In genomic region chrX:140406501-140406900, GRCm38 (mm10) we compare ENCODE assay signal across 11 mouse cellular contexts. TPM values are rescaled to one million over a fixed set of nuclear protein-coding genes. Genes with fewer than 3 reads are reported as not detected.
A peak's percentile ranks its signal among the peaks of the same experiment; 100 is the strongest.
DNase-seq lines count a peak whose midpoint lies in the region; ATAC-seq and TF ChIP-seq lines count a peak whose summit lies in the region.
"Had no signal": no experiment of that assay in that cellular context is flagged by ENCODE, and none has a peak within 500 bp of the region (broad histone marks: within the 10 kb centered on the region; RNA-seq: fewer than 3 reads in every experiment).

No protein-coding gene starts in this region.

- H3K9ac ChIP-seq in CH12.LX (ENCODE audit: insufficient read depth, low read depth), result no peak overlapping the region
- H3K9ac ChIP-seq in kidney, embryonic 15.5 days, result no peak overlapping the region
- H3K9ac ChIP-seq in liver, postnatal 0 days (replicated peaks), result no peak overlapping the region
- H3K9ac ChIP-seq: neural tube, embryonic 13.5 days had no signal

- H3K27ac ChIP-seq in CH12.LX (ENCODE audit: insufficient read depth, low read depth), result no peak overlapping the region
- H3K27ac ChIP-seq in kidney, embryonic 15.5 days, result no peak overlapping the region
- no peak overlapping the region for H3K27ac ChIP-seq in liver, postnatal 0 days (ENCODE audit: low read depth)
- H3K27ac ChIP-seq in layer of hippocampus, adult 2 months, result no peak overlapping the region
- H3K27ac ChIP-seq: neural tube, embryonic 13.5 days had no signal

- in situ Hi-C loops in CH12.LX (cut with MboI; ENCODE audit: low pct_ligation_motif_present, low pct_unique_long_range_greater_than_20kb, low sequenced_read_pairs), result no loop called here

- TF ChIP-seq EP300 in CH12.LX (IDR thresholded peaks at IDR 0.05; ENCODE audit: low read length), result no peak
- TF ChIP-seq EP300 in liver, postnatal 0 days (IDR thresholded peaks at IDR 0.05; ENCODE audit: low read depth), result no peak

- DNase-seq in CH12.LX (ENCODE audit: extremely low read depth) (peak; percentile 49), R1 (ENCODE audit: low read depth, low spot score) (peak; percentile 81)
- peak; percentile 22 for DNase-seq in liver, postnatal 0 days
- DNase-seq in layer of hippocampus, adult 2 months (ENCODE audit: low spot score in 2 of 2), result no peak
- no peak for DNase-seq in urinary bladder, adult 2 months (ENCODE audit: low spot score)
- no peak for DNase-seq in layer of hippocampus, adult 9-10 months (ENCODE audit: low spot score)
- no peak for DNase-seq in layer of hippocampus, postnatal 14 days (ENCODE audit: low spot score in 2 of 2)
- DNase-seq: gastrocnemius, postnatal 10 days; thymus, postnatal 36 days had no signal

- H3K27me3 ChIP-seq in CH12.LX (replicated peaks), result no peaks in the 10 kb centered on the region
- peaks cover 42% of the 10 kb centered on the region for H3K27me3 ChIP-seq in kidney, embryonic 15.5 days
- no peaks in the 10 kb centered on the region; the same call in 1 of the 2 replicates for H3K27me3 ChIP-seq in liver, postnatal 0 days (ENCODE audit: insufficient read depth, low read length)

- H3K4me3 ChIP-seq in CH12.LX (replicated peaks in 1 of 3; ENCODE audit: low read depth in 2 of 3, low read length in 2 of 3, poor library complexity in 1 of 3), result no peak overlapping the region
- no peak overlapping the region for H3K4me3 ChIP-seq in kidney, embryonic 15.5 days (replicated peaks)
- no peak overlapping the region for H3K4me3 ChIP-seq in liver, postnatal 0 days (ENCODE audit: low read depth, low read length)
- no peak overlapping the region for H3K4me3 ChIP-seq in layer of hippocampus, adult 2 months
- H3K4me3 ChIP-seq: neural tube, embryonic 13.5 days had no signal

- H3K4me2 ChIP-seq in CH12.LX (ENCODE audit: insufficient read depth, low read depth, poor library complexity, severe bottlenecking), result no peak overlapping the region
- no peak overlapping the region for H3K4me2 ChIP-seq in kidney, embryonic 15.5 days
- H3K4me2 ChIP-seq in liver, postnatal 0 days (ENCODE audit: low read depth, low read length), result no peak overlapping the region
- H3K4me2 ChIP-seq: neural tube, embryonic 13.5 days had no signal

- dilution Hi-C loops in CH12.LX (cut with MboI; ENCODE audit: extremely low pct_ligation_motif_present, extremely low pct_unique_long_range_greater_than_20kb, low sequenced_read_pairs), result no loop called here

- TF ChIP-seq CTCF in CH12.LX (conservative IDR thresholded peaks at IDR 0.05 in 1 of 2, IDR thresholded peaks at IDR 0.05 in 1 of 2; ENCODE audit: low read depth in 2 of 2, low read length in 2 of 2), result no peak
- no peak for TF ChIP-seq CTCF in liver, postnatal 0 days (IDR thresholded peaks at IDR 0.05; ENCODE audit: low read depth)
- no peak for TF ChIP-seq CTCF in layer of hippocampus, adult 2 months (conservative IDR thresholded peaks at IDR 0.05)

- H3K79me2 ChIP-seq in CH12.LX (replicated peaks; ENCODE audit: control insufficient read depth, extremely low read depth, insufficient read depth, poor library complexity, severe bottlenecking), result no peaks in the 10 kb centered on the region

- H3K36me3 ChIP-seq in CH12.LX (replicated peaks in 1 of 2; ENCODE audit: control insufficient read depth in 1 of 2, insufficient read depth in 1 of 2, low read length in 1 of 2), result no peaks in the 10 kb centered on the region
- H3K36me3 ChIP-seq in kidney, embryonic 15.5 days, result no peaks in the 10 kb centered on the region
- no peaks in the 10 kb centered on the region for H3K36me3 ChIP-seq in liver, postnatal 0 days (replicated peaks; ENCODE audit: insufficient read depth, low read length)
- H3K36me3 ChIP-seq: neural tube, embryonic 13.5 days had no signal

- no peak for TF ChIP-seq POLR2A in CH12.LX (IDR thresholded peaks at IDR 0.05; ENCODE audit: low read depth, low read length)

- TF ChIP-seq RAD21 in CH12.LX (IDR thresholded peaks at IDR 0.05; ENCODE audit: low read depth, low read length), result no peak

- ATAC-seq in kidney, embryonic 15.5 days (replicated peaks; ENCODE audit: low FRiP score), result peak; percentile 78
- peak; percentile 38 for ATAC-seq in liver, postnatal 0 days

- no peaks in the 10 kb centered on the region for H3K9me3 ChIP-seq in CH12.LX (replicated peaks; ENCODE audit: low read length)
- no peaks in the 10 kb centered on the region for H3K9me3 ChIP-seq in kidney, embryonic 15.5 days (replicated peaks)
- no peaks in the 10 kb centered on the region for H3K9me3 ChIP-seq in liver, postnatal 0 days (ENCODE audit: low read length)
- H3K9me3 ChIP-seq: neural tube, embryonic 13.5 days had no signal

- peaks cover 0 to 7% of the 10 kb centered on the region in 2 experiments; a peak in 2 of 4 replicates for H3K4me1 ChIP-seq in CH12.LX (ENCODE audit: control insufficient read depth in 1 of 2, insufficient read depth in 2 of 2)
- no peaks in the 10 kb centered on the region for H3K4me1 ChIP-seq in kidney, embryonic 15.5 days
- no peaks in the 10 kb centered on the region for H3K4me1 ChIP-seq in liver, postnatal 0 days (ENCODE audit: insufficient read depth)
- H3K4me1 ChIP-seq: neural tube, embryonic 13.5 days had no signal

TF ChIP-seq in CH12.LX, 34 proteins besides CTCF, POLR2A, EP300 and RAD21:
- TF ChIP-seq BHLHE40 (IDR thresholded peaks at IDR 0.05; ENCODE audit: low read depth, low read length) (no peak), MEF2A (IDR thresholded peaks at IDR 0.05; ENCODE audit: borderline replicate concordance, low read depth, low read length) (no peak), JUND (conservative IDR thresholded peaks at IDR 0.05; ENCODE audit: low read depth, low read length) (no peak), RCOR1 (conservative IDR thresholded peaks at IDR 0.05; ENCODE audit: low read depth, low read length) (no peak), KAT2A (IDR thresholded peaks at IDR 0.05; ENCODE audit: insufficient replicate concordance, low read length) (no peak), HCFC1 (IDR thresholded peaks at IDR 0.05; ENCODE audit: low read depth, low read length) (no peak), TCF12 (IDR thresholded peaks at IDR 0.05; ENCODE audit: low read depth, low read length) (no peak), NRF1 (IDR thresholded peaks at IDR 0.05; ENCODE audit: low read depth, low read length) (no peak), ETS1 (conservative IDR thresholded peaks at IDR 0.05; ENCODE audit: low read depth, low read length) (no peak), ZKSCAN1 (IDR thresholded peaks at IDR 0.05; ENCODE audit: borderline replicate concordance, low read depth, low read length) (no peak), MXI1 (IDR thresholded peaks at IDR 0.05; ENCODE audit: low read depth, low read length) (no peak), MAZ (IDR thresholded peaks at IDR 0.05; ENCODE audit: low read depth, low read length) (no peak), CHD1 (IDR thresholded peaks at IDR 0.05; ENCODE audit: low read depth, low read length) (no peak), IRF4 (IDR thresholded peaks at IDR 0.05; ENCODE audit: low read depth, low read length) (no peak)

RNA-seq across cellular contexts. Expression of gene Prps1, which starts 49.9 kb away (rescaled TPM):
- total RNA-seq in CH12.LX (2012; rRNA removed) (52.9 and 67.6 TPM in 2 replicates), CH12.LX (2014; rRNA removed) (163 and 168 TPM in 2 replicates)
- 127 and 128 TPM in 2 replicates for polyA plus RNA-seq in CH12.LX (2012; ENCODE audit: insufficient read length, low read depth)
- 42.7 and 44.0 TPM in 2 replicates for polyA plus RNA-seq in kidney, embryonic 15.5 days (2015; fragmentation: Nextera tagmentation; extraction: Ambion mirVana)
- polyA plus RNA-seq in liver, postnatal 0 days (2015; fragmentation: Nextera tagmentation; extraction: Ambion mirVana), result 19.2 and 20.2 TPM in 2 replicates
- total RNA-seq in layer of hippocampus, adult 2 months (2021), result 10 to 100 TPM; 64.0 to 85.7 TPM
- polyA plus RNA-seq in urinary bladder, adult 2 months (2012; rRNA removed), result 14.8 and 15.5 TPM in 2 replicates
- 10 to 100 TPM; 58.7 to 66.4 TPM for total RNA-seq in layer of hippocampus, postnatal 14 days (2021)

Comparison
In these comparisons a context has a peak if more than half of its experiments do, and no peak if none do; other contexts are left out.
1. DNase-seq: peak in CH12.LX (single experiment), R1 (single experiment) and liver, postnatal 0 days (single experiment); none in layer of hippocampus, adult 2 months (0 of 2), urinary bladder, adult 2 months (single experiment), layer of hippocampus, adult 9-10 months (single experiment) and layer of hippocampus, postnatal 14 days (0 of 2).